Mouse (Mus musculus): Measurements from ENCODE around the gene Kntc1.

Kntc1 gene

DNA sequence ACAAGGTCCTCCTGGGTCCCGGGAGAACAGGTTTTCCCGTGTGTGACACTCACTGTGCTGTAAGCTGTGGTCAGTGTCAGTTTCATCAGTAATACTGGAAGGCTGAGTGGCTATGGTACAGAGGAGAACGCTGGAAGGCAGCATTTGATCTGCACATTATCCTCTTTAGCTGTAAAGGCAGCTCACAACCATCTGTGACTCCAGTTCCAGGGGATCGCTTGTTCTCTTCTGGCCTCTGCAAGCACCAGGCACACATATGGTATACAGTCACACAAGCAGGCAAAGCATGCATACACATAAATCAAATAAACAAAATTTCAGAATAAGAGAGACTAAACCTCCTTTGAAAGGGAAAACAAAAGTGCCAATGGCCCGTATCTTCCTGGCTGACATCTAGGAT lies 59.0 kb downstream of the Kntc1 start:
- DNase-seq (ENCODE audit: low spot score in 2 of 2), result no peak

GRCm38 (mm10) chr5:123809156-123809555 lies 59.6 kb downstream of the Kntc1 start:
- no peak for DNase-seq (ENCODE audit: low spot score in 2 of 2)

DNA sequence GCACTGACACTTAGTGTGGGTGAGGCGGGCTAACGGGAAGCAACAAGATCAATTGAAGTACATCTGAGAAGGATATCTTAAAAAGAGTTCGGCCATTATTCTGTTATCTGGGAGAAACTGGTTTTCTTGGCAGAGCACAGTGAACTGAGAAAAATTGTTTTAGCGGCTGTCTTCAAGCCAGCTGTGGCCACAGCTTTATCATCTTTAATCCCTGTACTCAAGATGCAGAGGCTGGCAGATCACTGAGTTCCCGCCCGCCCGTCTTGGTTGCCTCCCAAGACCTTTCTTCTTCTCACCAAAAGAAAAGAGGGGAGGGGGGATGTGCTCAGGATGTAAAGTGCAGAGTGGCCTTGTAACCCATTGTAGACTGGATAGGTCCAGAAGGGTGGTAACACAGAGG lies 67.4 kb downstream of the Kntc1 start:
- no peak for DNase-seq (ENCODE audit: low spot score in 2 of 2)

- peak; percentile 67 to 70 for DNase-seq (ENCODE audit: low spot score in 2 of 2)
Measured at GRCm38 (mm10) chr5:123818941-123819577, 69.5 kb downstream of the Kntc1 start.

GRCm38 (mm10) chr5:123820501-123821263 lies 71.2 kb downstream of the Kntc1 start:
- DNase-seq (ENCODE audit: low spot score in 2 of 2), result no peak

- no peak for DNase-seq (ENCODE audit: low spot score in 2 of 2)
Measured at GRCm38 (mm10) chr5:123821264-123821571, 71.7 kb downstream of the Kntc1 start.

DNA sequence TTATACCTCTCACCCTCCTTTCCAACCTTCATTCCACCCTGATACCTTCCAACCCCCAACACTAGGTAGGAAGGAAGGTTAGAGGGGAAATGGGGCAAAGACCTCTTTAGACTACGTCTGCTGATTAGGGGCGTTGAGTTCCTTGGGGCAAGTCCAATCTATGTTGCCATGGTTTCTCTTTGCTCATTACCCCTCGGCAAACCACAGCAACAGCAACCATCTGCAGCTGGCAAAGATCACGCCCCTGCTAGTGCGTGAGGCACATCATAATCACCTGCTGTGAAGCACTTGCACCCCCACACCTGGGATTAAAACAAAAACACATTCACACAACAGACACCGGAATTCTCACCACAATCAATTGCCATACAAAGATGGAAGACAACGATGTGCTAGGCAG lies 73.2 kb downstream of the Kntc1 start:
- no peak for DNase-seq (ENCODE audit: low spot score in 2 of 2)

DNA sequence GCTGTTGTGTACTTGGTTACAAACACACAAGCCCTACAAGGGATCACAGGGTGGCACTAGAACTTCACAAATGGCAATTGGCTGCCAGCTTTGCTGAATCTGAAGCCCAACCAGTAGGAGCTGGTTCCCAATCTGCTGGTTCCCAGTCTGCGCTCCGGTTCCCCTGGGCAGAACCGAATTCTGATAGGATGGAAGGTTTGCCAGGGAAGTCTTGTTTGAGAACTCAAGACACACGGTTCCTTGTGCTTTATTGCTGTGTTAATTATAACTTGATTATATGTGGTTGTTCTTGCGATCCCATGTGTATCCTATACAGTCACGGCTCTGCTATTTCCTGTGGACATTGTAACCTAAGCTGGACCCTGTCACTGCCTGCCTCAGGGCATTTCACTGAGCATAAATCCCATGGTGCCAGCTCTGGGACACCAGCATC lies 78.2 kb downstream of the Kntc1 start:
- DNase-seq (ENCODE audit: low spot score in 2 of 2), result peak in 1 of 2 experiments; percentile 37

- no peak for DNase-seq (ENCODE audit: low spot score in 2 of 2)
Measured at GRCm38 (mm10) chr5:123832309-123832708, 82.8 kb downstream of the Kntc1 start.

DNA sequence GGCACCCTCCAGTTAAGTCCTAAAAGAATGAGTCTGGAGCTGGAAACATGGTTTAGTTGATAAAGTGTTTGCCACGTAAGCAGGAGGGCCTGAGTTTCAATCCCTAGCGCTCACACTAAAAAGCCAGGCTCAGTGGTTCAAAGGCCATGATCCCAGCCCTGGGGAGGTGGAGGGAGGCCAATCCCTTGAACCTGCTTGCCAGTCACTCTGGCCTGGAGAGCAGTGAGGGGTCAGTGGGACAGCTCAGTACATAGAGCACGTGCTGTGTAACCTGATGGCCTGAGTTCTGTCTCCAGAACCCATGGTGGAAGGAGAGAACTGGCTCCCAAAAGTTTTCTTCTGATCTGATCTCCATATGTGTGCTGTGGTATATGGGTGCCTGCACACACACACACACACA lies 85.3 kb downstream of the Kntc1 start:
- DNase-seq (ENCODE audit: low spot score in 2 of 2), result no peak

DNA sequence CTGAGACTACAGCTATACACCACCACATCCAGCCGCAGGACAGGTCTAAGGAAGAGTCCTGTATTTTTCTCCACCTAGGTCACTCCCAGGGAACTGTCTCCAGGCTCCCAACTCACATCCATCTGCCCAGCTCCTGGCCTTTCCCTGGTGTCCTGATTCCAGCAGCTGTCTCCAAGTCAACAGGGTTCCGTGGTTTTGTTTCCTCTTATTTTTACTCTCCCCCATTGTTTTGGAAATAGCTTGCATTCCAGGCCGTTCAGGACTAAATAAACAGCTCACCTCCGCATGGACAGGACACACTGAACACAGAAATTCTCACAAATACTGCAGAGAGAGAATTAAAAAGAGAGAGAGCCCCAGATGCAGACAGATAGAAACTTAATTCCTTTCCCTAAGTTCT lies 87.9 kb downstream of the Kntc1 start:
- DNase-seq (ENCODE audit: low spot score in 2 of 2), result no peak

DNA sequence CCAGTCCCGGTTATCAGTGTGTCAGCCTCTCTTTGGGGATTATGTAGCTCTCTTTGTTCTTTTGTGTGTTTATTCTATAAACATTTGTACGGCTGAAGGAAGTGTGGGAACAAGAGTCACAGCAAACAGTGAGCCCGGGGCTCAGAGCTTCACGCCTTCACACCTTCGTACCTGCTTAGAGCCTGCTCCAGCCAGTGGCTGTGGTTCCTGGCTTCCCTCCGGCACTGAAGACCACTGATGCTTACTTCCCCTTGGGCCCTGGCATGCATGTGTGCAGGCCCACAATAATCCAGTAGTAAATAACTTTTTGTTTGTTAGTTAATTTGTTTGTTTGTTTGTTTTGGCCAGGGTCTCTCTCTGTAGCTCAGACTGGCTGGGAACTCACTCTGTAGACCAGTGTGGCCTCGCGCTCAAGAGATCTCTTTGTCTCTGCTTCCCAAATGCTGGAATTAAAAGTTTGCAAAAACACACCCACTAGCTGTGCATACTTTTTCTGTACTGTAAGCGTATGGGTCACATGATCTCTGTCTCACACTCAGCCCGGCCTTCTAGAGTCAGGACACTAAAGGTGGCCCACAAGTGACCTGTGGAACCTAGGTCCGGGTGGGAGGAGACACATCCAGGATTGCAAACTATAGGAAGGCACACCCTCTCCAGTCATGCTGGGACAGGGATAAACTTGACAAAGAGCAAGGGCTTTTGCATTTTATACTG lies 92.9 kb downstream of the Kntc1 start:
- DNase-seq (ENCODE audit: low spot score in 2 of 2), result no peak

DNA sequence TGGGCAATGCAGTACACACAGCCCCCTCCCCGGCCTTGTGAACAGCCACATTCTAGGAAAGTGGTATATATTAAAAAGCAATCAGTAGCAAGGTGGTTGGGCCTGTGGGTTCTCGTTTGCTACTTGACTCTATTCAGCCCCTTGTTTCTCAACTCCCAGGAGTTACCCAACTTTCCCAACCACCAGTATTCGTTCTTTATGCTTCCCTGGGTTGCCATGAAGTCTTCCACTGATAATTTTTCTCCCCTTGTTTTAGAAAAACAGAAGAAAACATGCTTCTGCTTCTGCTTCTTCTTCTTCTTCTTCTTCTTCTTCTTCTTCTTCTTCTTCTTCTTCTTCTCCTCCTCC lies 93.4 kb downstream of the Kntc1 start:
- no peak for DNase-seq (ENCODE audit: low spot score in 2 of 2)

DNA sequence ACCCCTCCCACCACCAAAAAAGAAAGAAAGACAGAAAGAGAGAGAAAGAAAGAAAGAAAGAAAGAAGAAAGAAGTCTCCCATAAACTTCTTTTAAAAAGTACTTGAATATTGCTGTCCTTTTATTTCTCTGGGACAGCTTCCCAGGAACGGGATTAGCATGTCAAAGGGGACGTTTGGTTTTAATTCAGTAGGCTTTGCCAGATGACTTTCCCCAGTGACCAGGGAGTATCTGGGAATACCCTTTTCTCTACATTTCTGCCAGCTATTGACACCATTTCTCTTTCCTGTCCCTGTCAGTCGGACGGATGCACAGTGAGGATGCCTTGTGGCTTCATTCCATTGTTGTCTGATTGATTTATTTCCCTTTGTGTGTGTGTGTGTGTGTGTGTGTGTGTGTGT lies 94.3 kb downstream of the Kntc1 start:
- no peak for DNase-seq (ENCODE audit: low spot score in 2 of 2)

DNA sequence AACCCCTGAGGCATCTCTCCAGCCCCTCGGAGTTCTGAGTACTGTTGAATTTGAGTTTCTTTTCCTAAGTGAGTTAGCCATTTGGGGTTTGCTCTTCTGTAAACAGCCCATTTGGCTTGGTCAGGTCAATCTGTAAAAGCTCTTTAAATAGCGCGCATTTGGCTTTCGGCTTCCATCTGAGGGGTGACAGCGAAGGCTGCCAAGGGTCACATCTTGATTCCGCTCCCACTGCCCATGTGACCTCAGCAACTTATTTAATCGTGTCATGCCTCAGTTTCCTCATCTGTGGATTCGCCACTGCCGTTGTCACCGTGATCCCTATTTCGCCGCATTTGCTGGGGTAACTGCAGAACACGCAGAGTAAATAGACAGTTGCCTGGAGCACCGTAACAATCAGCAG lies 94.8 kb downstream of the Kntc1 start:
- DNase-seq (ENCODE audit: low spot score in 2 of 2), result no peak

DNA sequence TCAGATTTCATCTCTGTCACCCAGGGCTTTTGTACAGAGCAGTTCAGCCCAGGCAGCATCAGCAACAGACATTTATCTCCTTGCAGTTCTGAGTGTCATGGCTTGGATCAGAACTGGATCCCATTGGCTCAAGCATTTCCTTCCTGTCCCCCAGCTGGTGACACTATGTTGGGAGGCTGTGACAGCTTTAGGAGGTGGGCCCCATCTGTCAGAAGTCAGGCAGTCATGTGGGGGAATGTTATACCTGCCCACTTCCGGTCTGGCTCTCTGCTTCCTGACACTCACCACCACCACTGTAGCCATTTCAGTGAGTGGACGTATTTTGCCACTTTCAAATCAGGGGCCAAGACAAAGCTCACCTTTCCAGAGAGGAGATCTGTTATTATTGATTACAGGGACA lies 101.9 kb downstream of the Kntc1 start:
- no peak for DNase-seq (ENCODE audit: low spot score in 2 of 2)

GRCm38 (mm10) chr5:123853877-123854504 lies 104.5 kb downstream of the Kntc1 start:
- DNase-seq (ENCODE audit: low spot score in 2 of 2), result no peak

DNA sequence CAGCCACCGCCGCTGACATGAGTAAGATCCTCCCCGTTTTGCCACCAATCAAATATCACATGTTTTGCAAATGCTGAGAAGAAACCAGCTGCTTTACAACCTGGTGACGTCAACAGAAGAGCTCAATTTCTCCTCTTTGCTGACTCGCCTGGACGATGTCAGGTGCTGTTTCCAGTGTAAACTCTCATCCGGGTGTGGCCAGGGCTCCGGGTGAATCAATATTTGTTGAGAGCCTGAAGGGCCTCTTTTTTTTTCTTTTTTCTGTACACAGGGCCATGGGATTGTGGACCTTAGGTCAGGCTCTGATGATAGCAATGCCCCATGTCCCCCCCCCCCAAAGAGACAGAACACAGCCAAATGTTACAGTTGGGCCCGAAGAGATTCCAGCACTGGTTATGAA lies 105.0 kb downstream of the Kntc1 start:
- DNase-seq (ENCODE audit: low spot score in 2 of 2), result no peak

GRCm38 (mm10) chr5:123858798-123859197 lies 109.3 kb downstream of the Kntc1 start:
- DNase-seq (ENCODE audit: low spot score in 2 of 2), result no peak

GRCm38 (mm10) chr5:123862374-123863350 lies 113.1 kb downstream of the Kntc1 start:
- DNase-seq (ENCODE audit: low spot score in 2 of 2), result no peak

- no peak for DNase-seq (ENCODE audit: low spot score in 2 of 2)
Measured at GRCm38 (mm10) chr5:123863934-123864333, 114.4 kb downstream of the Kntc1 start.

All from right cerebral cortex, adult 2 months (tissue).